Mouse (Mus musculus) liver, adult 2 months (tissue): ENCODE measurements around the gene Rbp2.

Experiments
- CTCF ChIP-seq: fragments of 200-500 bp; IDR thresholded peaks from 2 replicates; pipeline ENCODE4 v1.5.1; 2011; ENCODE audit warnings: low read depth, low read length, control low read depth
- POLR2A ChIP-seq: fragments of 200-500 bp; IDR thresholded peaks from 2 replicates; pipeline ENCODE4 v1.6.1; 2011; ENCODE audit warnings: low read length, control low read depth; ENCODE audit not compliant: insufficient read depth; ENCODE audit errors: extremely low read depth

GRCm38 (mm10) chr9:98507480-98507879, 21.6 kb downstream of the Rbp2 start:
- TF ChIP-seq POLR2A (no peak), CTCF (no peak)
